Mouse (Mus musculus) stomach, postnatal 0 days (tissue): Measurements from ENCODE around the gene Nrip1.
A peak's percentile ranks its signal among the peaks of the same experiment; 100 is the strongest.

ENCODE experiments used
- CTCF ChIP-seq: IDR thresholded peaks from 2 replicates; pipeline ENCODE4 v1.5.1; 2016; ENCODE audit warnings: antibody characterized with exemption, low read depth, mild to moderate bottlenecking, moderate library complexity
- EP300 ChIP-seq: optimal IDR thresholded peaks from 2 replicates; pipeline ENCODE3; 2016; ENCODE audit warnings: antibody characterized with exemption

GRCm38 (mm10) chr16:76370041-76370715 is 3.4 kb downstream of the Nrip1 start:
- TF ChIP-seq CTCF (peak; percentile 71), EP300 (no peak)
